Mouse (Mus musculus) neural tube, embryonic 14.5 days (tissue): ENCODE results near the gene Myadm. TPM values are rescaled to one million over a fixed set of nuclear protein-coding genes. Genes with fewer than 3 reads are reported as not detected.
A peak's percentile ranks its signal among the peaks of the same experiment; 100 is the strongest.

Experiments
- ATAC-seq: fragments of 200-750 bp; cut with Nextera tagmentation; 2 replicates; pipeline ENCODE4 v1.8.0; 2017; ENCODE audit warnings: low read depth, mild to moderate bottlenecking, moderate TSS enrichment, moderate library complexity
- H3K27ac ChIP-seq: fragments of 300-500 bp; sonication (generic); 2 replicates; pipeline ENCODE4 v1.5.1; 2014; ENCODE audit warnings: low read depth, mild to moderate bottlenecking, control low read depth, low read length, moderate library complexity, mixed read lengths
- H3K27me3 ChIP-seq: fragments of 300-500 bp; sonication (generic); 2 replicates; pipeline ENCODE4 v1.6.1; 2014; ENCODE audit warnings: low read length; ENCODE audit not compliant: control insufficient read depth, insufficient read depth
- H3K36me3 ChIP-seq: fragments of 300-500 bp; sonication (generic); 2 replicates; pipeline ENCODE4 v1.6.1; 2014; ENCODE audit warnings: low read length, mixed read lengths; ENCODE audit not compliant: control insufficient read depth, insufficient read depth
- H3K4me1 ChIP-seq: fragments of 300-500 bp; sonication (generic); 2 replicates; pipeline ENCODE4 v1.6.1; 2014; ENCODE audit warnings: low read length; ENCODE audit not compliant: control insufficient read depth, insufficient read depth
- H3K4me2 ChIP-seq: fragments of 300-500 bp; sonication (generic); 2 replicates; pipeline ENCODE4 v1.6.1; 2014; ENCODE audit warnings: mild to moderate bottlenecking, low read depth, low read length, control low read depth
- H3K4me3 ChIP-seq: fragments of 300-500 bp; sonication (generic); 2 replicates; pipeline ENCODE4 v1.5.1; 2014; ENCODE audit warnings: low read depth, low read length, control low read depth, mixed read lengths
- H3K9ac ChIP-seq: fragments of 300-500 bp; sonication (generic); replicated peaks from 2 replicates; pipeline ENCODE4 v1.6.1; 2014; ENCODE audit warnings: low read depth, mild to moderate bottlenecking, control low read depth, low read length, mixed read lengths
- H3K9me3 ChIP-seq: fragments of 300-500 bp; sonication (generic); 2 replicates; pipeline ENCODE4 v1.6.1; 2016; ENCODE audit warnings: low read length; ENCODE audit not compliant: control insufficient read depth
- WGBS: fragments of 180-500 bp; shearing (Covaris S2); extraction: QIAGEN DNeasy Blood & Tissue Kit; methylation state at CpG from one replicate; pipeline ENCODE4 v1.1.7; 2014; 5-methylcytosine and 5-hydroxymethylcytosine counted together
- polyA plus RNA-seq: library from polyadenylated mRNA; unstranded; fragments of >200 nt; fragmentation: Nextera tagmentation; extraction: Ambion mirVana; gene quantifications from 2 replicates; pipeline ENCODE4 v1.2.1, GENCODE M21; 2014

Gene Myadm
- polyA plus RNA-seq, 1 experiment from 2014 or later = 39.2 TPM

DNA sequence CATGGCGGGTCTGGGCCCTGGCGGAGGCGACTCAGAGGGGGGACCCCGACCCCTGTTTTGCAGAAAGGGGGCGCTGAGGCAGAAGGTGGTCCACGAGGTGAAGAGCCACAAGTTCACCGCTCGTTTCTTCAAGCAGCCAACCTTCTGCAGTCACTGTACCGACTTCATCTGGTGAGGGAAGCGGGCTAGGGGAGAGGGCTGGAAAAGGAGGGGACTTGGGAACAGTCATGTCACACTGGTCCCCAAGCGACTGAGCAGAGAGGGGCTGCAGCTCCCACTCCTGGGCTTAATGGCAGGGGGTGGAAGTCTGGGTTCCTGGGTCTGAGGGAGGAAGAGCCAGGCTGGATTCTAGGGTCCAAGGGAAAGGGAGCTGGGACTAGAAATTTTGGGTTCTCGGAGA lies 14.9 kb downstream of the Myadm start:
- H3K4me1 ChIP-seq = peaks cover 18% of the 10 kb centered on the region
- peaks cover 5% of the 10 kb centered on the region; the same call in 1 of the 2 replicates for H3K27me3 ChIP-seq
- ATAC-seq = peak; percentile 42; the same call in 1 of the 2 replicates
- H3K27ac ChIP-seq = no peak overlapping the region
- no peaks in the 10 kb centered on the region for H3K36me3 ChIP-seq
- peak overlapping the region; percentile 63 for H3K4me2 ChIP-seq
- no peaks in the 10 kb centered on the region for H3K9me3 ChIP-seq
- peak overlapping the region; percentile 29 for H3K9ac ChIP-seq
- 4% methylated on average over 12 of the region's 12 CpGs for WGBS
- H3K4me3 ChIP-seq = peak overlapping the region; percentile 33

GRCm38 (mm10) chr7:3304298-3304697 lies 15.4 kb downstream of the Myadm start:
- WGBS = 4% methylated on average over 10 of the region's 10 CpGs
- ATAC-seq = peak; percentile 23; the same call in 1 of the 2 replicates
- no peak overlapping the region for H3K27ac ChIP-seq
- H3K9ac ChIP-seq = peak overlapping the region; percentile 3; the same call in 1 of the 2 replicates
- H3K9me3 ChIP-seq = no peaks in the 10 kb centered on the region
- H3K4me3 ChIP-seq = peak overlapping the region; percentile 33; the same call in 1 of the 2 replicates
- peaks cover 5% of the 10 kb centered on the region; the same call in 1 of the 2 replicates for H3K27me3 ChIP-seq
- H3K4me1 ChIP-seq = peaks cover 18% of the 10 kb centered on the region
- H3K36me3 ChIP-seq = no peaks in the 10 kb centered on the region
- H3K4me2 ChIP-seq = peak overlapping the region; percentile 63

DNA sequence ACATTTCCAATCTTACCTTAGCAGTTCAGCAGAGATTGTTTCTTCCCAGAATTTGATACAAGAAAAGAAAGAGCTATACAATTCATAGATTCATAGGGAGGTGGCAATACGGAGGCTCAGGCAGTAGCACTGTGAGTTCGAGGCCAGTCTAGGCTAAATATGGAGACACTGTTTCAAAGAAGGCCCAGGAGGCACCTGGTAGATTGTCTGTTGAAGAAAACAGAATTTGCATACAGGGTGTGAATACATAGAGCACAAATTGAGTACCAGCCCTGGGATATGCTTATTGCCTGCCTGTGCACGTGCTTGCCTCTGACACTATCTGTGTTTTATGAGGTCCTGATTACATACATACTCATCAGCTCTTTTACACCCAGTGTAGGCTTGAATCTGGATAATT lies 17.5 kb downstream of the Myadm start:
- Histone ChIP-seq H3K4me1 (peaks cover 18% of the 10 kb centered on the region), H3K27me3 (peaks cover 3% of the 10 kb centered on the region; the same call in 1 of the 2 replicates), H3K9ac (no peak overlapping the region), H3K4me2 (no peak overlapping the region), H3K27ac (no peak overlapping the region), H3K36me3 (no peaks in the 10 kb centered on the region), H3K4me3 (no peak overlapping the region), H3K9me3 (no peaks in the 10 kb centered on the region)
- ATAC-seq = no peak
- 69% methylated on average over 3 of the region's 3 CpGs for WGBS

- ATAC-seq = no peak
- peaks cover 3% of the 10 kb centered on the region; the same call in 1 of the 2 replicates for H3K27me3 ChIP-seq
- WGBS = 15% methylated on average over 4 of the region's 4 CpGs
- H3K27ac ChIP-seq = no peak overlapping the region
- H3K4me1 ChIP-seq = peaks cover 10% of the 10 kb centered on the region
- no peaks in the 10 kb centered on the region for H3K36me3 ChIP-seq
- no peak overlapping the region for H3K4me2 ChIP-seq
- H3K9ac ChIP-seq = no peak overlapping the region
- H3K4me3 ChIP-seq = no peak overlapping the region
- H3K9me3 ChIP-seq = no peaks in the 10 kb centered on the region
Measured at GRCm38 (mm10) chr7:3308646-3309045, 19.8 kb downstream of the Myadm start.

- no peak for ATAC-seq
- WGBS = 97% methylated on average over 7 of the region's 7 CpGs
- no peaks in the 10 kb centered on the region for H3K9me3 ChIP-seq
Measured at GRCm38 (mm10) chr7:3310233-3310632, 21.4 kb downstream of the Myadm start.

DNA sequence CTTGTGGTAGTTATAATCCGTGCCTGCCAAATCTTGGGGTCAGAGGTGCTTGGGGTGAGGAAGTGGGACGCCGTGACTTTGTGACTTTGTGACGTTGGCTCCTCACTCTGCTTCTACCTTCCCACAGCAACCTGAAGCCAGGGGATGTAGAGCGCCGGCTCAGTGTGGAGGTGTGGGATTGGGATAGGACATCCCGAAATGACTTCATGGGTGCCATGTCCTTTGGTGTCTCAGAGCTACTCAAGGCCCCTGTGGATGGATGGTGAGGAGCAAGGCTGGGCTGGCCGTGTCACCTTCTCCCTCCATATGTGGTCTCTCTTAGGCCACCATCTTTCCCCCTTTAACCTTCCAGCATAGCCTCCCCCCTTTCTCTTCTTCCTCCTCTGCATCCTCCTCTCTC lies 24.7 kb downstream of the Myadm start:
- Histone ChIP-seq H3K27ac (no peak overlapping the region), H3K4me1 (no peaks in the 10 kb centered on the region), H3K9me3 (no peaks in the 10 kb centered on the region), H3K36me3 (no peaks in the 10 kb centered on the region), H3K27me3 (no peaks in the 10 kb centered on the region), H3K4me2 (no peak overlapping the region), H3K9ac (no peak overlapping the region), H3K4me3 (no peak overlapping the region)
- 0 out of 2 replicates have a peak, but pooled peaks have one; percentile 6 for ATAC-seq
- 88% methylated on average over 8 of the region's 8 CpGs for WGBS

More at GRCm38 (mm10) chr7:3310233-3310632, 21.4 kb downstream of the Myadm start:
- H3K4me2 ChIP-seq = no peak overlapping the region
- H3K27me3 ChIP-seq = no peaks in the 10 kb centered on the region
- no peaks in the 10 kb centered on the region for H3K4me1 ChIP-seq
- no peak overlapping the region for H3K27ac ChIP-seq
- H3K36me3 ChIP-seq = no peaks in the 10 kb centered on the region
- no peak overlapping the region for H3K4me3 ChIP-seq
- H3K9ac ChIP-seq = no peak overlapping the region

GRCm38 (mm10) chr7:3314121-3314520 lies 25.2 kb downstream of the Myadm start:
- no peaks in the 10 kb centered on the region for H3K4me1 ChIP-seq
- no peak overlapping the region for H3K9ac ChIP-seq
- H3K27me3 ChIP-seq = no peaks in the 10 kb centered on the region
- no peak overlapping the region for H3K4me3 ChIP-seq
- H3K4me2 ChIP-seq = no peak overlapping the region
- peak; percentile 88 for ATAC-seq
- no peaks in the 10 kb centered on the region for H3K36me3 ChIP-seq
- no peak overlapping the region for H3K27ac ChIP-seq
- H3K9me3 ChIP-seq = no peaks in the 10 kb centered on the region
- 65% methylated on average over 5 of the region's 5 CpGs for WGBS

DNA sequence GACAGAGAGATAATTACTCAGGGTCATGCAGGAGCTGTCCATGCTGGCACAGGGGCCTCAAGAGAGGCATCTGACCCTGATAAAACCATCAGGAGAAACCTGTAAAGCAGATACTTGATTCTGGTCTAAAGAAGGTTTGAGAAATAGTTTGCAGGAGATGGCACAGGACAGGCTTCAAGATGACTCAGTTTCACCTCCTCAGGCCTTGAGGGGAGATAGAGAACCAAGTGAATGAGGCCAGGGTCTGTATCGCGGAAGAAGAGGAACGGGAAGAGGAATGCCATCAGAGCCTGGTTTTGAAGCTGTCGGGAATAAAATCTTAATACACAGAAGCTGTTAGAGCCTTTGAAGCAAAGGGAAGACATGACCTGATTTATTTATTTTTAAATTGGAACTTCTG lies 28.8 kb downstream of the Myadm start:
- no peak for ATAC-seq
- 38% methylated on average over 4 of the region's 4 CpGs for WGBS
- Histone ChIP-seq H3K4me1 (no peaks in the 10 kb centered on the region), H3K27ac (no peak overlapping the region), H3K4me2 (no peak overlapping the region), H3K4me3 (no peak overlapping the region), H3K9ac (no peak overlapping the region), H3K27me3 (no peaks in the 10 kb centered on the region), H3K36me3 (no peaks in the 10 kb centered on the region), H3K9me3 (no peaks in the 10 kb centered on the region)

- Histone ChIP-seq H3K36me3 (no peaks in the 10 kb centered on the region), H3K27ac (no peak overlapping the region), H3K9ac (no peak overlapping the region), H3K4me2 (no peak overlapping the region), H3K4me1 (no peaks in the 10 kb centered on the region), H3K27me3 (no peaks in the 10 kb centered on the region), H3K4me3 (no peak overlapping the region), H3K9me3 (no peaks in the 10 kb centered on the region)
- ATAC-seq = no peak
- 74% methylated on average over 3 of the region's 3 CpGs for WGBS
Measured at GRCm38 (mm10) chr7:3320856-3321255, 32.0 kb downstream of the Myadm start.
